Mouse (Mus musculus) G1E (cell line): ENCODE measurements around the gene Pam. TPM values are rescaled to one million over a fixed set of nuclear protein-coding genes. Genes with fewer than 3 reads are reported as not detected.
"Not testable (repeated sequence)": the region's sequence is repeated elsewhere in the genome, so short reads cannot be mapped to it uniquely, and the experiment has no call there.

Source experiments
- ATAC-seq: 2 replicates; pipeline ENCODE4 v1.8.0; 2016; ENCODE audit warnings: mild to moderate bottlenecking; ENCODE audit not compliant: insufficient number of reproducible peaks, poor library complexity, low FRiP score, severe bottlenecking; ENCODE audit errors: extremely low read depth
- DNase-seq: peaks from one replicate; pipeline ENCODE4 v3.0.0; 2012; ENCODE audit warnings: low spot score
- H3K27me3 ChIP-seq: 2 replicates; pipeline ENCODE4 v1.6.1; 2012; ENCODE audit warnings: mild to moderate bottlenecking, low read length, inconsistent platforms; ENCODE audit not compliant: insufficient read depth
- H3K36me3 ChIP-seq: replicated peaks from 2 replicates; pipeline ENCODE3; 2012; ENCODE audit warnings: mild to moderate bottlenecking, inconsistent platforms
- H3K4me1 ChIP-seq: 2 replicates; pipeline ENCODE4 v1.6.1; 2012; ENCODE audit warnings: low read depth, low read length, inconsistent platforms, mixed read lengths; ENCODE audit not compliant: insufficient read depth
- H3K4me3 ChIP-seq: 2 replicates; pipeline ENCODE4 v1.5.1; 2012; ENCODE audit warnings: low read depth, mild to moderate bottlenecking, inconsistent platforms, low read length, moderate library complexity, mixed read lengths
- H3K9me3 ChIP-seq: replicated peaks from 2 replicates; pipeline ENCODE4 v1.6.1; 2012; ENCODE audit warnings: inconsistent platforms
- CTCF ChIP-seq: IDR thresholded peaks from 2 replicates; pipeline ENCODE4 v1.5.1; 2012; ENCODE audit warnings: low read depth, low read length, inconsistent platforms, mixed read lengths
- GATA1 ChIP-seq: IDR thresholded peaks from 2 replicates; pipeline ENCODE4 v1.6.1; 2012; ENCODE audit warnings: borderline replicate concordance, low read length, inconsistent platforms, mixed read lengths
- GATA2 ChIP-seq: IDR thresholded peaks from 2 replicates; pipeline ENCODE4 v1.6.1; 2012; ENCODE audit warnings: low read depth, low read length, inconsistent platforms, borderline replicate concordance
- POLR2AphosphoS5 ChIP-seq: IDR thresholded peaks from 2 replicates; pipeline ENCODE4 v1.6.1; 2012; ENCODE audit warnings: low read depth, low read length, inconsistent platforms; ENCODE audit not compliant: insufficient replicate concordance
- TAL1 ChIP-seq: conservative IDR thresholded peaks from 2 replicates; pipeline ENCODE4 v1.6.1; 2012; ENCODE audit warnings: low read depth, low read length, inconsistent platforms, mixed read lengths
- polyA plus RNA-seq: library from polyadenylated mRNA; stranded (reverse); fragments of >175 nt; gene quantifications from 2 replicates; pipeline ENCODE4 v1.2.3, GENCODE M21; 2012
- total RNA-seq, 2 experiments: library from RNA; stranded (forward) in 1 of 2; stranded (reverse) in 1 of 2; fragments of 200-1000 nt in 1 of 2; fragments of >200 nt in 1 of 2; fragmentation: Nextera tagmentation in 1 of 2; gene quantifications; 2 replicates each; pipeline ENCODE4 v1.2.3; 2014 to 2017

Gene Pam
- total and polyA plus RNA-seq, 3 experiments = 0.60 TPM; not detected in 2

GRCm38 (mm10) chr1:97769904-97770753 is 325.3 kb downstream of the Pam start, which contains the start of the genes Gin1 and Ppip5k2:
Gene Gin1 (plus strand): TSS chr1:97770172.
Gene Ppip5k2 (minus strand): TSS chr1:97770411.
- no peaks in the 10 kb centered on the region for H3K9me3 ChIP-seq
- TF ChIP-seq POLR2AphosphoS5 (no peak), GATA1 (no peak)
- peak; percentile 76 for ATAC-seq
- H3K36me3 ChIP-seq = peaks cover 10% of the 10 kb centered on the region
- peak; percentile 70 for DNase-seq
- H3K4me1 ChIP-seq = peaks cover 41% of the 10 kb centered on the region
- peak within 1 kb of the TSS; percentile 100 for H3K4me3 ChIP-seq
- no peaks in the 10 kb centered on the region for H3K27me3 ChIP-seq

GRCm38 (mm10) chr1:97769294-97769903 is 326.0 kb downstream of the Pam start:
- H3K27me3 ChIP-seq = no peaks in the 10 kb centered on the region
- peak; percentile 36 for DNase-seq
- peaks cover 41% of the 10 kb centered on the region for H3K4me1 ChIP-seq
- TF ChIP-seq GATA2 = no peak
- no peak for TF ChIP-seq GATA1
- no peak for TF ChIP-seq POLR2AphosphoS5
- no peak for TF ChIP-seq TAL1
- no peak for TF ChIP-seq CTCF
- peaks cover 8% of the 10 kb centered on the region for H3K36me3 ChIP-seq
- H3K9me3 ChIP-seq = no peaks in the 10 kb centered on the region
- peak overlapping the region; percentile 100 for H3K4me3 ChIP-seq
- peak; percentile 8; the same call in 1 of the 2 replicates for ATAC-seq

DNA sequence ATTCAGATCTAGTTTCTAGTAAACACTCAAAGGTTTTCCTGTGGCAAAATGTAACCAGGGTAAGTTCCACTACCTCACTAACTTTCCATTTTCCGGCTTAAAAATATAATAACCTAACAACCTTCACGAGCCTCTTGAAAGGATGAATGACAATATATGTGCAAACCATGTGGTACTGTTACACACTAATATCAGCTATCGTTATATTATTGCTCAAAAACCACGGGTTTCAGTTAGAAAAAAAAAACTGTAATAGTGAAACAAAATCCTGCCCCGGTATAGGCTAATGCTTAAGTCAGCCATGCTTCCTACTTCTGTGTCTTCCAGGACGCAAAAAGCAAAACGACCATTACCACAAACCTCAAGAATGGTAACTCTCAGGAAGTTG is 326.5 kb downstream of the Pam start:
- Histone ChIP-seq H3K27me3 (no peaks in the 10 kb centered on the region), H3K9me3 (no peaks in the 10 kb centered on the region), H3K4me3 (peak overlapping the region; percentile 100), H3K36me3 (peaks cover 9% of the 10 kb centered on the region), H3K4me1 (peaks cover 36% of the 10 kb centered on the region)
- ATAC-seq = peak; percentile 0; the same call in 1 of the 2 replicates
- DNase-seq = no peak
- TF ChIP-seq POLR2AphosphoS5 (no peak), TAL1 (no peak), GATA1 (no peak), GATA2 (no peak), CTCF (no peak)

GRCm38 (mm10) chr1:97768089-97768488 is 327.4 kb downstream of the Pam start:
- Histone ChIP-seq H3K27me3 (no peaks in the 10 kb centered on the region), H3K4me1 (peaks cover 32% of the 10 kb centered on the region), H3K36me3 (peaks cover 12% of the 10 kb centered on the region), H3K4me3 (peak overlapping the region; percentile 17; the same call in 1 of the 2 replicates), H3K9me3 (no peaks in the 10 kb centered on the region)
- DNase-seq = no peak
- no peak for ATAC-seq
- no peak for TF ChIP-seq GATA1
- no peak for TF ChIP-seq CTCF
- TF ChIP-seq POLR2AphosphoS5 = no peak
- no peak for TF ChIP-seq TAL1
- TF ChIP-seq GATA2 = no peak

DNA sequence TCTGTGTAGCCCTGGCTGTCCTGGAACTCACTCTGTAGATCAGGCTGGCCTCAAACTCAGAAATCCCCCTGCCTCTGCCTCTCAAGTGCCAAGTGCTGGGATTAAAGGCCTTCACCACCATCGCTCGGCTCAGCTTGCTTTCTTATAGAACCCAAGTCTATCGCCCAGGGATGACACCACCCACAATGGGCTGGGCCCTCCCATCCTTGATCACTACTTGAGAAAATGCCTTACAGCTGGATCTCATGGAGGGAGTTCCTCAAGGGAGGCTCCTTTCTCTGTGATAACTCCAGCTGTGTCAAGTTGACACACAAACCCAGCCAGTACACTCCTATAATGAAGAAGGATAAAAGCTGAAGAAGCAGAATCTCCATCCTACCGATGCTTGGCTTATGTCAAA is 329.7 kb downstream of the Pam start:
- not testable (repeated sequence) for DNase-seq, H3K9me3 ChIP-seq, H3K27me3 ChIP-seq, ATAC-seq, H3K4me3 ChIP-seq
- Histone ChIP-seq H3K4me1 (peaks cover 15% of the 10 kb centered on the region), H3K36me3 (peaks cover 18% of the 10 kb centered on the region)

DNA sequence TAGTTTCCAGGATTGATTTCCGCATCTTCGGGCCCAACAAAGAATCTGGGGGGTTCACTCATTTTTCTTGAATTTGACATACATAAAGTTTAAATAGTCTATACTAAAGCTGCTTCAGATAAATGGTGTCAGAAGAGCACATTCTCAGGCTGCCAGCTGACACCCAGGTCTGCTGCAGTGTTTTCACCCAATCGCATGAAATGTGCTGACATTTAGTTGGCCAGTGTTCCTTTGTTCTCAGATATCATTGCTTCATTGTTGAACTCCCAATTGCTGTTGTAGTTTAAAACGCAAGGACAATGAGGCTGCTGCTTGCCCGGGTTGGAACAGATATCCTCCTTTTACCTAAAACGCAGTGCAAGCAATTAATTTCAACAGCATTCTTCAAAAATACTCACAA is 334.0 kb downstream of the Pam start:
- H3K36me3 ChIP-seq = peaks cover 33% of the 10 kb centered on the region
- ATAC-seq (no peak), DNase-seq (no peak)
- H3K4me1 ChIP-seq = peaks cover 3% of the 10 kb centered on the region; the same call in 1 of the 2 replicates
- H3K4me3 ChIP-seq = no peak overlapping the region
- TF ChIP-seq GATA2 (no peak), POLR2AphosphoS5 (no peak), TAL1 (no peak), GATA1 (no peak), CTCF (no peak)
- H3K9me3 ChIP-seq = no peaks in the 10 kb centered on the region
- no peaks in the 10 kb centered on the region for H3K27me3 ChIP-seq

GRCm38 (mm10) chr1:97760598-97760997 is 334.8 kb downstream of the Pam start:
- TF ChIP-seq TAL1 (no peak), GATA2 (no peak), GATA1 (no peak), CTCF (no peak), POLR2AphosphoS5 (no peak)
- H3K4me3 ChIP-seq = no peak overlapping the region
- peaks cover 35% of the 10 kb centered on the region for H3K36me3 ChIP-seq
- peaks cover 3% of the 10 kb centered on the region; the same call in 1 of the 2 replicates for H3K4me1 ChIP-seq
- H3K9me3 ChIP-seq = no peaks in the 10 kb centered on the region
- DNase-seq (no peak), ATAC-seq (no peak)
- H3K27me3 ChIP-seq = no peaks in the 10 kb centered on the region
